16 mouse cellular contexts compared by ENCODE assay signal in genomic region chr2:145056219-145056618, GRCm38 (mm10).
DNase-seq lines count a peak whose midpoint lies in the region; ATAC-seq and TF ChIP-seq lines count a peak whose summit lies in the region.
"Had no signal": no experiment of that assay in that cellular context is flagged by ENCODE, and none has a peak within 500 bp of the region (broad histone marks: within the 10 kb centered on the region; RNA-seq: fewer than 3 reads in every experiment).

No protein-coding gene starts in this region.

- H3K4me3 ChIP-seq in embryonic facial prominence, embryonic 13.5 days = no peak overlapping the region
- H3K4me3 ChIP-seq in embryonic facial prominence, embryonic 10.5 days = no peak overlapping the region
- no peak overlapping the region for H3K4me3 ChIP-seq in left cerebral cortex, adult 2 months
- H3K4me3 ChIP-seq in midbrain, embryonic 14.5 days (replicated peaks; ENCODE audit: low read depth, low read length) = no peak overlapping the region
- H3K4me3 ChIP-seq: gastrocnemius, adult 2 months; neural tube, embryonic 13.5 days had no signal

- no peaks in the 10 kb centered on the region for H3K27me3 ChIP-seq in embryonic facial prominence, embryonic 13.5 days
- H3K27me3 ChIP-seq in embryonic facial prominence, embryonic 10.5 days (replicated peaks; ENCODE audit: low read depth, poor library complexity, severe bottlenecking) = no peaks in the 10 kb centered on the region
- no peaks in the 10 kb centered on the region for H3K27me3 ChIP-seq in midbrain, embryonic 14.5 days (ENCODE audit: control insufficient read depth, insufficient read depth, low read length)
- H3K27me3 ChIP-seq: neural tube, embryonic 13.5 days had no signal

- H3K36me3 ChIP-seq in embryonic facial prominence, embryonic 13.5 days = no peaks in the 10 kb centered on the region
- no peaks in the 10 kb centered on the region for H3K36me3 ChIP-seq in embryonic facial prominence, embryonic 10.5 days (replicated peaks)
- H3K36me3 ChIP-seq in midbrain, embryonic 14.5 days (ENCODE audit: control insufficient read depth, insufficient read depth, low read length) = no peaks in the 10 kb centered on the region
- H3K36me3 ChIP-seq: neural tube, embryonic 13.5 days had no signal

- no peak overlapping the region for H3K9ac ChIP-seq in embryonic facial prominence, embryonic 13.5 days
- H3K9ac ChIP-seq in midbrain, embryonic 14.5 days (replicated peaks; ENCODE audit: low read length) = no peak overlapping the region
- H3K9ac ChIP-seq: neural tube, embryonic 13.5 days had no signal

- DNase-seq in embryonic facial prominence, embryonic 10.5 days (ENCODE audit: low spot score) = no peak
- DNase-seq in left cerebral cortex, adult 18-20 months (ENCODE audit: low spot score in 2 of 2) = peak; percentile 3 to 24
- no peak for DNase-seq in left cerebral cortex, adult 2 months (ENCODE audit: extremely low spot score in 1 of 2, low spot score in 2 of 2)
- DNase-seq in cerebellum, postnatal 36 days = peak; percentile 68
- peak; percentile 60 for DNase-seq in telencephalon, adult 2 months (ENCODE audit: low read depth, low spot score)
- DNase-seq in midbrain, embryonic 14.5 days = no peak
- DNase-seq: embryo, embryonic 11 days; gastrocnemius, adult 2 months; heart, postnatal 4 days; kidney, postnatal 10 days; thymus, postnatal 14 days had no signal

- ATAC-seq in embryonic facial prominence, embryonic 13.5 days (ENCODE audit: insufficient number of reproducible peaks, insufficient read depth, low FRiP score, low TSS enrichment, low read depth) = no peak
- ATAC-seq in inflammation-experienced regulatory T-cells, adult 6 months = no peak
- ATAC-seq in midbrain, embryonic 14.5 days (ENCODE audit: low FRiP score, low TSS enrichment) = no peak
- ATAC-seq: Patski had no signal

- peaks cover 7% of the 10 kb centered on the region for H3K4me1 ChIP-seq in embryonic facial prominence, embryonic 13.5 days
- H3K4me1 ChIP-seq in embryonic facial prominence, embryonic 10.5 days = no peaks in the 10 kb centered on the region
- no peaks in the 10 kb centered on the region for H3K4me1 ChIP-seq in midbrain, embryonic 14.5 days (ENCODE audit: control insufficient read depth, insufficient read depth, low read length)
- H3K4me1 ChIP-seq: neural tube, embryonic 13.5 days had no signal

- no peak for TF ChIP-seq CTCF in left cerebral cortex, adult 2 months (IDR thresholded peaks at IDR 0.05)

- WGBS in embryonic facial prominence, embryonic 13.5 days = 68% methylated on average over 3 of the region's 3 CpGs
- 80% methylated on average over 3 of the region's 3 CpGs for WGBS in embryonic facial prominence, embryonic 10.5 days
- 89% methylated on average over 3 of the region's 3 CpGs for WGBS in midbrain, embryonic 14.5 days

- peak overlapping the region; percentile 63; the same call in 1 of the 2 replicates for H3K27ac ChIP-seq in embryonic facial prominence, embryonic 13.5 days
- no peak overlapping the region for H3K27ac ChIP-seq in embryonic facial prominence, embryonic 10.5 days (replicated peaks)
- no peak overlapping the region for H3K27ac ChIP-seq in left cerebral cortex, adult 2 months
- no peak overlapping the region for H3K27ac ChIP-seq in midbrain, embryonic 14.5 days (replicated peaks; ENCODE audit: low read depth, low read length)
- H3K27ac ChIP-seq: gastrocnemius, adult 2 months; neural tube, embryonic 13.5 days had no signal

- H3K4me2 ChIP-seq in embryonic facial prominence, embryonic 13.5 days = no peak overlapping the region
- no peak overlapping the region for H3K4me2 ChIP-seq in midbrain, embryonic 14.5 days (ENCODE audit: low read length)
- H3K4me2 ChIP-seq: liver, embryonic 11.5 days; neural tube, embryonic 13.5 days had no signal

- intact Hi-C loops in left cerebral cortex, adult 2 months (cut with DNase I) = no loop called here

- H3K9me3 ChIP-seq in embryonic facial prominence, embryonic 13.5 days = no peaks in the 10 kb centered on the region
- no peaks in the 10 kb centered on the region for H3K9me3 ChIP-seq in embryonic facial prominence, embryonic 10.5 days
- no peaks in the 10 kb centered on the region for H3K9me3 ChIP-seq in midbrain, embryonic 14.5 days (ENCODE audit: control insufficient read depth, low read length)
- H3K9me3 ChIP-seq: neural tube, embryonic 13.5 days had no signal

Comparison
In these comparisons a context has a peak if more than half of its experiments do, and no peak if none do; other contexts are left out.
1. DNase-seq: peak in left cerebral cortex, adult 18-20 months (2 of 2), cerebellum, postnatal 36 days (2 of 2) and telencephalon, adult 2 months (single experiment); none in embryonic facial prominence, embryonic 10.5 days (single experiment), left cerebral cortex, adult 2 months (0 of 2) and midbrain, embryonic 14.5 days (single experiment).